Mouse (Mus musculus) c-Kit-positive CD71-positive TER-119-positive erythroid progenitor cells, embryonic 14.5 days (primary cell): ENCODE results near the gene Ehbp1.

ENCODE experiments used
- DNase-seq: peaks from one replicate; pipeline ENCODE4 v3.0.0-alpha.2; 2013; ENCODE audit warnings: low spot score

The Ehbp1 gene

GRCm38 (mm10) chr11:22196776-22197175 is 145.3 kb downstream of the Ehbp1 start:
- DNase-seq: no peak

- DNase-seq: no peak
Measured at GRCm38 (mm10) chr11:22194607-22195006, 147.5 kb downstream of the Ehbp1 start.

GRCm38 (mm10) chr11:22190576-22190975 is 151.5 kb downstream of the Ehbp1 start:
- no peak for DNase-seq

GRCm38 (mm10) chr11:22189970-22190369 is 152.1 kb downstream of the Ehbp1 start:
- no peak for DNase-seq

GRCm38 (mm10) chr11:22181530-22182501 is 160.3 kb downstream of the Ehbp1 start:
- no peak for DNase-seq

- no peak for DNase-seq
Measured at GRCm38 (mm10) chr11:22180146-22180545, 161.9 kb downstream of the Ehbp1 start.

GRCm38 (mm10) chr11:22178569-22178968 is 163.5 kb downstream of the Ehbp1 start:
- peak; percentile 51 for DNase-seq

- no peak for DNase-seq
Measured at GRCm38 (mm10) chr11:22174311-22174710, 167.8 kb downstream of the Ehbp1 start.

- peak; percentile 44 for DNase-seq
Measured at GRCm38 (mm10) chr11:22170962-22171638, 171.0 kb downstream of the Ehbp1 start.

- DNase-seq: no peak
Measured at GRCm38 (mm10) chr11:22157882-22158281, 184.2 kb downstream of the Ehbp1 start.

- no peak for DNase-seq
Measured at GRCm38 (mm10) chr11:22156182-22156581, 185.9 kb downstream of the Ehbp1 start.

GRCm38 (mm10) chr11:22155366-22156095 is 186.6 kb downstream of the Ehbp1 start:
- no peak for DNase-seq

- no peak for DNase-seq
Measured at GRCm38 (mm10) chr11:22154501-22155294, 187.4 kb downstream of the Ehbp1 start.

GRCm38 (mm10) chr11:22140737-22141136 is 201.4 kb downstream of the Ehbp1 start:
- DNase-seq: no peak

GRCm38 (mm10) chr11:22138466-22138865 is 203.6 kb downstream of the Ehbp1 start:
- DNase-seq: no peak

- no peak for DNase-seq
Measured at GRCm38 (mm10) chr11:22125188-22125587, 216.9 kb downstream of the Ehbp1 start.

- no peak for DNase-seq
Measured at GRCm38 (mm10) chr11:22118853-22119252, 223.2 kb downstream of the Ehbp1 start.

GRCm38 (mm10) chr11:22112161-22112560 is 229.9 kb downstream of the Ehbp1 start:
- no peak for DNase-seq

GRCm38 (mm10) chr11:22089346-22089745 is 252.7 kb downstream of the Ehbp1 start:
- no peak for DNase-seq

GRCm38 (mm10) chr11:22063352-22063751 is 278.7 kb downstream of the Ehbp1 start:
- DNase-seq: no peak

GRCm38 (mm10) chr11:22061660-22062059 is 280.4 kb downstream of the Ehbp1 start:
- no peak for DNase-seq

GRCm38 (mm10) chr11:22057538-22057937 is 284.6 kb downstream of the Ehbp1 start:
- DNase-seq: no peak
